Mouse (Mus musculus) liver, embryonic 14.5 days (tissue): ENCODE results near the gene B130006D01Rik.

Source experiments
- CTCF ChIP-seq: IDR thresholded peaks from 2 replicates; pipeline ENCODE4 v1.5.1; 2016; ENCODE audit warnings: antibody characterized with exemption, low read depth, control low read depth
- EP300 ChIP-seq: IDR thresholded peaks from 2 replicates; pipeline ENCODE4 v1.6.1; 2016; ENCODE audit warnings: antibody characterized with exemption, low read depth

- TF ChIP-seq CTCF (peak; percentile 59), EP300 (no peak)
Measured at GRCm38 (mm10) chr11:95770720-95771364, 47.5 kb downstream of the B130006D01Rik start.
